Mouse (Mus musculus): Measurements from ENCODE around the gene Ltbp2. TPM values are rescaled to one million over a fixed set of nuclear protein-coding genes. Genes with fewer than 3 reads are reported as not detected.

Gene Ltbp2
- total RNA-seq, 2 experiments from 2014 or later = 0.48 to 1.5 TPM

- DNase-seq = no peak
- intact Hi-C loops (cut with DNase I) = no loop called here
These were observed 65.5 kb downstream of the Ltbp2 start for GRCm38 (mm10) chr12:84810810-84811209.

GRCm38 (mm10) chr12:84809033-84809432 lies 67.3 kb downstream of the Ltbp2 start:
- no peak for DNase-seq
- intact Hi-C loops (cut with DNase I) = no loop called here

GRCm38 (mm10) chr12:84807351-84807750 lies 69.0 kb downstream of the Ltbp2 start:
- intact Hi-C loops (cut with DNase I) = no loop called here
- DNase-seq = no peak

- no peak for DNase-seq
- intact Hi-C loops (cut with DNase I) = no loop called here
These were observed 69.6 kb downstream of the Ltbp2 start for GRCm38 (mm10) chr12:84806726-84807125.

GRCm38 (mm10) chr12:84806010-84806409 lies 70.3 kb downstream of the Ltbp2 start:
- no peak for DNase-seq
- intact Hi-C loops (cut with DNase I) = no loop called here

- intact Hi-C loops (cut with DNase I) = no loop called here
- no peak for DNase-seq
These were observed 71.0 kb downstream of the Ltbp2 start for GRCm38 (mm10) chr12:84805228-84805842.

GRCm38 (mm10) chr12:84802625-84803024 lies 73.7 kb downstream of the Ltbp2 start:
- DNase-seq = no peak
- intact Hi-C loops (cut with DNase I) = no loop called here

- DNase-seq = no peak
- intact Hi-C loops (cut with DNase I) = no loop called here
These were observed 74.7 kb downstream of the Ltbp2 start for GRCm38 (mm10) chr12:84801532-84802110.

- no peak for DNase-seq
- intact Hi-C loops (cut with DNase I) = no loop called here
These were observed 75.9 kb downstream of the Ltbp2 start for GRCm38 (mm10) chr12:84800419-84800818.

- intact Hi-C loops (cut with DNase I) = no loop called here
- no peak for DNase-seq
These were observed 77.2 kb downstream of the Ltbp2 start for GRCm38 (mm10) chr12:84799086-84799485.

GRCm38 (mm10) chr12:84794647-84795046 lies 81.7 kb downstream of the Ltbp2 start:
- intact Hi-C loops (cut with DNase I) = no loop called here
- DNase-seq = no peak

- DNase-seq = no peak
- intact Hi-C loops (cut with DNase I) = no loop called here
These were observed 83.7 kb downstream of the Ltbp2 start for GRCm38 (mm10) chr12:84792629-84793028.

- intact Hi-C loops (cut with DNase I) = no loop called here
- DNase-seq = no peak
These were observed 85.5 kb downstream of the Ltbp2 start for GRCm38 (mm10) chr12:84790853-84791252.

GRCm38 (mm10) chr12:84786091-84786490 lies 90.2 kb downstream of the Ltbp2 start:
- DNase-seq = no peak
- intact Hi-C loops (cut with DNase I) = loop anchor here (10.0 kb wide), 1 partner anchor 249 kb away; no protein-coding TSS in a partner anchor

- peak; percentile 79 to 86 for DNase-seq
- intact Hi-C loops (cut with DNase I) = loop anchor here (10.0 kb wide), 1 partner anchor 250 kb away; no protein-coding TSS in a partner anchor
These were observed 91.5 kb downstream of the Ltbp2 start for GRCm38 (mm10) chr12:84784604-84785381.

GRCm38 (mm10) chr12:84776229-84776628 lies 100.1 kb downstream of the Ltbp2 start:
- DNase-seq = no peak

GRCm38 (mm10) chr12:84774376-84774775 lies 102.0 kb downstream of the Ltbp2 start:
- intact Hi-C loops (cut with DNase I) = no loop called here
- DNase-seq = no peak

More at GRCm38 (mm10) chr12:84776229-84776628, 100.1 kb downstream of the Ltbp2 start:
- intact Hi-C loops (cut with DNase I) = no loop called here

GRCm38 (mm10) chr12:84773476-84773875 lies 102.9 kb downstream of the Ltbp2 start:
- DNase-seq = no peak
- intact Hi-C loops (cut with DNase I) = no loop called here

GRCm38 (mm10) chr12:84772726-84773441 lies 103.4 kb downstream of the Ltbp2 start, which contains the start of the genes Npc2 and Isca2:
Gene Npc2, minus strand, starts transcription at chr12:84773152.
Gene Isca2, plus strand, starts transcription at chr12:84773251.
- intact Hi-C loops (cut with DNase I) = no loop called here
- DNase-seq = peak; percentile 93 to 96

- intact Hi-C loops (cut with DNase I) = no loop called here
These were observed 104.3 kb downstream of the Ltbp2 start for GRCm38 (mm10) chr12:84771981-84772520.

More at GRCm38 (mm10) chr12:84771981-84772520, 104.3 kb downstream of the Ltbp2 start:
- DNase-seq = no peak
